Mouse (Mus musculus): ENCODE results near the gene Cfap299. TPM values are rescaled to one million over a fixed set of nuclear protein-coding genes. Genes with fewer than 3 reads are reported as not detected.

The Cfap299 gene
- total and polyA plus RNA-seq, 3 experiments, result not detected

GRCm38 (mm10) chr5:98516214-98516613, 187.1 kb downstream of the Cfap299 start:
- H3K9ac ChIP-seq (ENCODE audit: insufficient read depth, low read depth), result no peak overlapping the region

GRCm38 (mm10) chr5:98520118-98520517, 191.0 kb downstream of the Cfap299 start:
- Histone ChIP-seq H3K27me3 (replicated peaks) (no peaks in the 10 kb centered on the region), H3K9ac (ENCODE audit: insufficient read depth, low read depth) (no peak overlapping the region), H3K79me2 (replicated peaks; ENCODE audit: control insufficient read depth, extremely low read depth, insufficient read depth, poor library complexity, severe bottlenecking) (no peaks in the 10 kb centered on the region), H3K9me3 (replicated peaks; ENCODE audit: low read length) (peaks cover 2% of the 10 kb centered on the region), H3K27ac (ENCODE audit: insufficient read depth, low read depth) (no peak overlapping the region), H3K4me2 (ENCODE audit: insufficient read depth, low read depth, poor library complexity, severe bottlenecking) (no peak overlapping the region), H3K4me1 (ENCODE audit: control insufficient read depth in 1 of 2, insufficient read depth in 2 of 2) (no peaks in the 10 kb centered on the region; a peak in 1 of 4 replicates), H3K36me3 (replicated peaks in 1 of 2; ENCODE audit: control insufficient read depth in 1 of 2, insufficient read depth in 1 of 2, low read length in 1 of 2) (no peaks in the 10 kb centered on the region), H3K4me3 (replicated peaks in 1 of 3; ENCODE audit: low read depth in 2 of 3, low read length in 2 of 3, poor library complexity in 1 of 3) (no peak overlapping the region)
- no peak for DNase-seq (ENCODE audit: extremely low read depth)
- TF ChIP-seq ZMIZ1 (IDR thresholded peaks at IDR 0.05; ENCODE audit: low read depth, low read length) (no peak), USF2 (conservative IDR thresholded peaks at IDR 0.05; ENCODE audit: low read depth, low read length) (no peak), BHLHE40 (IDR thresholded peaks at IDR 0.05; ENCODE audit: low read depth, low read length) (no peak), MAFK (IDR thresholded peaks at IDR 0.05; ENCODE audit: insufficient replicate concordance, low read length) (no peak), ZNF384 (IDR thresholded peaks at IDR 0.05; ENCODE audit: low read depth, low read length) (no peak), TBP (conservative IDR thresholded peaks at IDR 0.05; ENCODE audit: low read depth, low read length) (no peak), JUND (conservative IDR thresholded peaks at IDR 0.05; ENCODE audit: low read depth, low read length) (no peak), SIN3A (IDR thresholded peaks at IDR 0.05; ENCODE audit: low read length) (no peak), CTCF (conservative IDR thresholded peaks at IDR 0.05 in 1 of 2, IDR thresholded peaks at IDR 0.05 in 1 of 2; ENCODE audit: low read depth in 2 of 2, low read length in 2 of 2) (no peak), IRF4 (IDR thresholded peaks at IDR 0.05; ENCODE audit: low read depth, low read length) (no peak), RAD21 (IDR thresholded peaks at IDR 0.05; ENCODE audit: low read depth, low read length) (no peak), MYC (IDR thresholded peaks at IDR 0.05; ENCODE audit: low read depth, low read length) (no peak), NRF1 (IDR thresholded peaks at IDR 0.05; ENCODE audit: low read depth, low read length) (no peak), EP300 (IDR thresholded peaks at IDR 0.05; ENCODE audit: low read length) (no peak), POLR2A (IDR thresholded peaks at IDR 0.05; ENCODE audit: low read depth, low read length) (no peak), KAT2A (IDR thresholded peaks at IDR 0.05; ENCODE audit: insufficient replicate concordance, low read length) (no peak), NELFE (IDR thresholded peaks at IDR 0.05; ENCODE audit: low read depth, low read length) (no peak), SMC3 (IDR thresholded peaks at IDR 0.05; ENCODE audit: low read depth, low read length) (no peak), ELF1 (IDR thresholded peaks at IDR 0.05; ENCODE audit: low read depth, low read length) (no peak)
- dilution Hi-C loops (cut with MboI; ENCODE audit: extremely low pct_ligation_motif_present, extremely low pct_unique_long_range_greater_than_20kb, low sequenced_read_pairs), result no loop called here
- in situ Hi-C loops (cut with MboI; ENCODE audit: low pct_ligation_motif_present, low pct_unique_long_range_greater_than_20kb, low sequenced_read_pairs), result no loop called here

More at GRCm38 (mm10) chr5:98516214-98516613, 187.1 kb downstream of the Cfap299 start:
- Histone ChIP-seq H3K27ac (ENCODE audit: insufficient read depth, low read depth) (no peak overlapping the region), H3K79me2 (replicated peaks; ENCODE audit: control insufficient read depth, extremely low read depth, insufficient read depth, poor library complexity, severe bottlenecking) (no peaks in the 10 kb centered on the region), H3K27me3 (replicated peaks) (no peaks in the 10 kb centered on the region), H3K9me3 (replicated peaks; ENCODE audit: low read length) (no peaks in the 10 kb centered on the region), H3K4me1 (ENCODE audit: control insufficient read depth in 1 of 2, insufficient read depth in 2 of 2) (no peaks in the 10 kb centered on the region), H3K36me3 (replicated peaks in 1 of 2; ENCODE audit: control insufficient read depth in 1 of 2, insufficient read depth in 1 of 2, low read length in 1 of 2) (no peaks in the 10 kb centered on the region), H3K4me3 (replicated peaks in 1 of 3; ENCODE audit: low read depth in 2 of 3, low read length in 2 of 3, poor library complexity in 1 of 3) (no peak overlapping the region), H3K4me2 (ENCODE audit: insufficient read depth, low read depth, poor library complexity, severe bottlenecking) (no peak overlapping the region)
- dilution Hi-C loops (cut with MboI; ENCODE audit: extremely low pct_ligation_motif_present, extremely low pct_unique_long_range_greater_than_20kb, low sequenced_read_pairs), result no loop called here
- no peak for DNase-seq (ENCODE audit: extremely low read depth)
- TF ChIP-seq ZMIZ1 (IDR thresholded peaks at IDR 0.05; ENCODE audit: low read depth, low read length), result no peak
- TF ChIP-seq POLR2A (IDR thresholded peaks at IDR 0.05; ENCODE audit: low read depth, low read length), result no peak
- no peak for TF ChIP-seq BHLHE40 (IDR thresholded peaks at IDR 0.05; ENCODE audit: low read depth, low read length)
- no peak for TF ChIP-seq TBP (conservative IDR thresholded peaks at IDR 0.05; ENCODE audit: low read depth, low read length)
- TF ChIP-seq JUND (conservative IDR thresholded peaks at IDR 0.05; ENCODE audit: low read depth, low read length), result no peak
- TF ChIP-seq MAFK (IDR thresholded peaks at IDR 0.05; ENCODE audit: insufficient replicate concordance, low read length), result no peak
- TF ChIP-seq IRF4 (IDR thresholded peaks at IDR 0.05; ENCODE audit: low read depth, low read length), result no peak
- in situ Hi-C loops (cut with MboI; ENCODE audit: low pct_ligation_motif_present, low pct_unique_long_range_greater_than_20kb, low sequenced_read_pairs), result no loop called here
